Mouse (Mus musculus) yolk sac, embryonic 10.5 days (tissue): ENCODE measurements around the gene Gm11032.
"Not testable (repeated sequence)": the region's sequence is repeated elsewhere in the genome, so short reads cannot be mapped to it uniquely, and the experiment has no call there.

Experiments
- DNase-seq: peaks from one replicate; pipeline ENCODE4 v3.0.0-alpha.2; 2017; ENCODE audit warnings: low spot score

The Gm11032 gene

DNA sequence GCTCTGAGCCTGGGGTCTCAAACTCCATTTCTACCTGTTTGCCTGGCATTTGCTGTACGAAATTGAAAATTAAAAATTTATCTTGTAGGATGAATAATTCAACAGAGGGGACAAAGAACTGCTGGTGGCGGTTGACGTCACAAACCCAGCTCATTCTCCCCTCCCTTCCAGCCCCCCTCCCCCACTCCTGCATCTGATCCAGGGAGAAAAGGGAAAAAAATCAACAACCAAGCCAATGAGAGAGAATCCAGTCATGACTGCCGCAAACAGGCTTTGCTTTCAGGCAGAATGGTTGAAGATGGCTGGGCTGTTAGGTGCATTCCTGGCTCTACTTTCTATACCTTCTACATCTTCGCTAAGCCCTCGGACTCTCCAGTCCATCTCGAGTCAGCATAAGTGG lies 6.1 kb downstream of the Gm11032 start:
- DNase-seq, result no peak

DNA sequence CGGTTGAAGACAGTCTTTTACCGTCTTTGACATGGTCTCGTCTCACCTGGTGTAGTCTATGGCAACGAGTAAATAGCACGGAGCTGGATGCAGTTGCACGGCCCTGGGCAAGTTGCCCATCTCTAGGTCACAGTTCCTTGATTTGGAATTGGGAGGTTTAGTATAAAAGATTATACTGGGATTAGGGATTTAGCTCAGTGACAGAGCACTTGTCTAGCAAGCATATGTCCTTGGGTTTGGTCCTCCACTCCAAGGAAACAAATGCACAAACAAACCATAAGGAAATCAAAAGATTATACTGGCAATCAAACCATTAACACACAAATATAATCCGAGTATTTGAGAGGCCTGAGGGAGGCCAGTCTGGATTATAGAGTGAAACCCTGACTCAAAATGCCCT lies 7.8 kb downstream of the Gm11032 start:
- no peak for DNase-seq

DNA sequence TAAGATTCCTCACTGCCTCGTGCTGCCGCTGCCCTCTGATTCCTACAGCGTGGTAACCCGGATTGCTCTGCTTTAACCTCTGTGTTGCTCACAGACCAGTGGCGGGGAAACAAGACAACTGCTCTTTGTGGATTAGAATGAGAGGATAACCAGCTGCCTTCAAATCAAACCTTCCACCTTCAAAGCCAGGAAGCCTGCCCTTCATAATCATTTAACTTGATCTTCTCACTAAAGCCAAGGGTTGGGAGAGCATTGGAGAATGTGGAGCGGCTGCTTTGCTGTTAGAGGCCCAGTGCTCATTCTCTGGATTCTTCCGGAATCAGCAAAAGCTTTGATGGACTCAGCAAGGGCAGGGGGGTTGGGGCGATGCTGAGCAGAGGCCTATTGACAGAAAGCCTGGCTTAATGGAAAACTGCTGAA lies 10.0 kb downstream of the Gm11032 start:
- peak; percentile 78 for DNase-seq

DNA sequence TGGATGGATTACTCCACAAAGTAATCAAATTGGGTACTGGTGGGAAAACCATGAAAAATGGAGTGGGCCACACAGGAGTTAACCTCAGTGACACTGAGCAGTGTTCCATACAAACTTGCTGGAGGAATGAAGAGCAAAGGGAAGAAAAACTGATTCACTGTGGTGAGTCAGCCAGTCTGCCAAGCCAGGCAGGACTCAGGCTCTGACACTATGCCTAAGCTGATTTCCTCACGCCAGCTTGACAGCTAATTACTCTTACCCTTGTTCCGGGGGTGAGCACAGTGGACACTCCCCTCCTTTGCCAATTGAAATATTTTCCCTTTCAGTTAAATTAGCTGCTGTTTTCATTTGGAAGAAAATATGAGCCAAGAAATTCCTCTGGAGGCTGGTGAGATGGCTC lies 13.6 kb downstream of the Gm11032 start:
- no peak for DNase-seq

DNA sequence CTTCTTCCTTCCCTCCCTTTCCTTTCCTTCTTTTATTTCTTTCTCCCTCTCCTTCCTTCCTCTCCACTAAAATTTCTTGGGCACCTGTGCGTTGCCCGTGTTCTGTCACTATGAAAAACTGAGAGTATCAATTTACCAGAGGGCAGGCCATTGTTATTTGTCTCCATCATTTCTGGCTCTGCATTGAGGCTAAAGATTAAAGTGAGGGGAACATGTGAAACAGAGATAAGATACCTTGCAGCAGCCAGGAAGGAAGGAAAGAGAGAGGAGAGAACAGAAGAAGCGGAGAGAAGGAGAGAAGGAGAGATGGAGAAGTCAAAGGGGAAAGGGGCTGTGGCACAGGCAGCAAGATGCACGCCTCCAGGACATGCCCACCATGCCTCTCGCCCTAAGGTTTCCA lies 14.5 kb downstream of the Gm11032 start:
- no peak for DNase-seq

DNA sequence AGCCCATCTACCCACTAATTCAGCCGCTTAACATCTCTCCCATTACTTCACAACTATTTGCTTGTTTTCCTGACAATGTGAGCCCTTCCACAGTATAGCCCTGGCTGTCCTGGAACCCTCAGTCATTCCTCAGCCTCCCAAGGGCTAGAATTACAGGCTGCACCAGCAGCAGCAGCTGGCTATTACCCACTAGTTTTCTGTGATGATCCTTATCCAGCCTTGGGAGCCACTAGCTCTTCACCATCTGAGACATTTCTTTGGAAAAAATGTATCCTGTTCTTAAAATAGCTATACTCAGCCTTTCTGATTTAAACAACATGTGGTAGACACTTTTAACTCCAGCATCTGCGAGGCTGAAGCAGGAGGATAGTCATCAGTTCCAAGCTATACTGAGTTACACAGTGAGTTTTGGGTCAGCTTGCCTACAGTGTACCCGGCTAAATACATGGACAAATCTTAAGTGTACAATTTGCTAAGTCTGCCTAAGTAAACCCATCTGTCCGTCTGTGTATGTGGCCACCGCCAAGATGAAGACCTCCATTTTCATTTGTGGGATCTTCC lies 17.0 kb downstream of the Gm11032 start:
- DNase-seq, result no peak

DNA sequence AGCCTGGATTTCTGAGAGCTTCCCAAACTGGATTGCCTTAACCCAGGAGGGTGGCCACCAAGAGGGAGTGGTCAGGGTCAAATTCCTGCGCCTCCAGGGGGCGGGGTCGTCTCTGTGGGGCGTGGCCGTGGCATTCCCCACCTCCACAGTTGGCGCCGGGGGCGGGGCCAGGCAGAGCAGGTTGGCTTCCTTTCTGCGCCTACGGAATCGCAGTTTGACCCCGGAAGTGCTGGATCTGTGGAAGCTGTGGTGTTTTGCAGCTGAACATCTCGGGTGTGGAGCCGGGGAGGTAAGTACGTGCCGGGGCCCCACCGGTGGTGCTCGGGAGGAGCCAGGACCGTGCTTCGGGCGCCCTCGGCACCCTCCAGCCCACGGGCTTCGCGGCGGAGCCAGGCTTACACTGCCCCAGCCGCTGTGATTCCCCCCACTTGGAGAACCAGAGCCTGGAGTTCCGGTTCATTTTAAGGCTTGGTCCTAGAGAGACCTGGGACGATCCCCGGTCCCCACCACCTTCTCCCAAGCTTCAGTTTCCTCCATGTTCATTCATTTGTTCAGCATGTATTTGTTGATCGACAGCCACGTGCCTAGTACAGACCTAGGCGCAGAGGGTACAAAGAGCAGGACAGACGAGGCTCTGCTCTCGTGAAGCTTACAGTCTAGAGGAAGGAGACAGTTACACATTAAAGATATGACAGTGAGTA lies 17.8 kb downstream of the Gm11032 start, which contains the start of gene Ascc2:
Gene Ascc2 (plus strand): TSS at position 214 of the 701 bp plus-strand sequence.
- DNase-seq, result peak; percentile 98

DNA sequence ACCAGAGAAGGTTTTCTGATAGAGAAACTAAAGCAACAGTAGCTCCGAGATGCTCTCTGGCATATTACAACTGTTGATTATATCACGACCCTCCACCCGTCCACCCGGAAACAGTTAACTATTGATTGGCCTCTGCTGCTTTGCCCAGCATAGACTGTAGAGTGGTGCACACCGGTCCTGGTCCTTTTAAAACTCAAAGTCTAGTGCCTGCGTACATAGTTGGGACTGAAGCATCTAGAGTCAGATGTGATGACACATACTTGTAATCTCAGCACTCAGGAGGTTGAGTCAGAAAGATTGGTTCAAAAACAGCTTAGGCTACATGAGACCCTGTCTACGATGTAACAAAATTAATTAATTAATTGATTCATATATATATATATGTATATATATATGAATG lies 18.4 kb downstream of the Gm11032 start:
- DNase-seq, result no peak

DNA sequence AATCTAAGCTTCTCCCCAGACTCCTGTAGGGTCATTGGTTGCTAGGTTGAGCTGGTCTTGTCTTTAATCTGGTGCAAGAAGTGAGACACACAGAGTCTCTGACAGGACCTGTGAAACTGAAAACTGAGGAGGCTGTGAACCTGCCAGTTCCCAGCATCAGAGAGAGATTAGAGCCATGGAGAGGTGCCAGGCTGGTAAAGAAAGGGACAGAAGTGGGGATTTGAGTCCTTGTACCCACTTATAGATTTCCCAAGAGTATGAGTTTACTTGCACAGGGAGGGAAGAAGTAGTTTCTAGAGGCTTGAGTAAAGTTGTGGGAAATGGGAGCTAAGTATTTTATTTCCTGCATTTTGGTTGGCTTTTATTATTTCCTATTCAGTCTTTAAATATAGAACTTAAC lies 21.3 kb downstream of the Gm11032 start:
- no peak for DNase-seq

DNA sequence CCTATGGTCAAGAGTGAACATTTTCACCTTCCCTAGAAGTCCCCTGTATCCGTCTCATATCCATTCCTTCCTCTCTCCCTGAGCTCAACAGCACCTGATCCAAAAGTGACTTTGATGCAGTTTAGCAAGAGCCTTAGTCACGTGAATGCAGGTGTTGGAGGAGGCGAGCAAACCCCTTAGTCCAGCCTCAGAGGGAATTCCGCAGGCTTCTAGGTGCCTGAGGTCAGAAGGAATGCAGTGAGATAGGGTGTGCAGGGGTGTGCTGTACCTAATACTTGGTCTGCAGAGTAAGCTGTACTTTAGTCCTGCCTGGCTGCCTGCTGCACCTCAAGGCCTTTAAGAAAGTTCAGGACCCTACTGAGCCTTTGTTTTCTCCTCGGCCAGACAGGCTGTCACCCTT lies 23.9 kb downstream of the Gm11032 start:
- peak; percentile 71 for DNase-seq

DNA sequence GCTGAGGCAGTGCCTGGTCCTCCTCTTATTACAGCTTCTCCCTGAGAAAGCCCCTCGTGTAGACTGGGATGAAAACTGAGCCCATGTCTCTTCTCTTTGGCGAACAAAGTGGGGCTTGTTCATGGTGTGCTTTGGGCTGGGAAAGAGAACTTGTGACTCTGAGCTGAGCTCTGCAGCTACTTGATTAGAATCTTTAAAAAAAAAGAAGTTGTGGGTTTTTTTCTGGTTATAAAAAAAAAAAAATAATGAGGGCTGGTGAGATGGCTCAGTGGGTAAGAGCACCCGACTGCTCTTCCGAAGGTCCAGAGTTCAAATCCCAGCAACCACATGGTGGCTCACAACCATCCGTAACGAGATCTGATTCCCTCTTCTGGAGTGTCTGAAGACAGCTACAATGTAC lies 25.3 kb downstream of the Gm11032 start:
- DNase-seq, result not testable (repeated sequence)

DNA sequence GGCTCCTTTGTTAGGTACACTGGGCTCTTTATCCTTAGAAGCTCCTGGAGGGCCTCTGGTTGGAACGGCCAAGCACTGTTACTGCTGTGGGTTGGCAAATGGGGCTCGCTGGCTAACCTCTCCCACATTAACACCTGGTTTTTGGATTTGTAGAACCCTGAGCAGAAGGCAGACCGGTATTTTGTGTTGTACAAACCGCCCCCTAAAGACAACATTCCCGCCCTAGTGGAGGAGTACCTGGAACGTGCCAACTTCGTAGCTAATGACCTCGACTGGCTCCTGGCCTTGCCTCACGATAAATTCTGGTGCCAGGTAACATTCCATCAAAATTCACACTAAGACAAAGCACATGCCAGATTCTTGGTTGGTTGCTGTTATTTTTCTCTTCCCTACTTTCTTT lies 26.5 kb downstream of the Gm11032 start:
- no peak for DNase-seq

DNA sequence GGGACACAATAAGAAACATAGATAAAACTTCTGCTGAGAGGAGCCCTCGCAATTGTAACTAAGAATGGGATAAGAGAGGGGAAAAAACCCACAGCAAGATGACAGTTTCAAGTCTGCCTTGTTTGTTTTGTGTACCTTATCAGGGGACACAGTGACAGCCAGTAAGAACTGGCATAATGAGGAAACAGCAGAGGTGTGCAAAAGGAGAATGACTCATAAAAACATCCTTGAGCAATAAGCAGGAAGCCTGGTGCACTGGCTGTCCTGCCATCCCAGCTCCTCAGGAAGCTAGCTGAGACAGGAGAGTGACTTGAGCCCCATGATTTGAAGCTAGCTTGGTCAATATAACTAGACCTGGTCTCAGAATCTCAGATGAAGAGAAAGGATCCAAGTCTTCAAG lies 40.0 kb downstream of the Gm11032 start:
- no peak for DNase-seq

DNA sequence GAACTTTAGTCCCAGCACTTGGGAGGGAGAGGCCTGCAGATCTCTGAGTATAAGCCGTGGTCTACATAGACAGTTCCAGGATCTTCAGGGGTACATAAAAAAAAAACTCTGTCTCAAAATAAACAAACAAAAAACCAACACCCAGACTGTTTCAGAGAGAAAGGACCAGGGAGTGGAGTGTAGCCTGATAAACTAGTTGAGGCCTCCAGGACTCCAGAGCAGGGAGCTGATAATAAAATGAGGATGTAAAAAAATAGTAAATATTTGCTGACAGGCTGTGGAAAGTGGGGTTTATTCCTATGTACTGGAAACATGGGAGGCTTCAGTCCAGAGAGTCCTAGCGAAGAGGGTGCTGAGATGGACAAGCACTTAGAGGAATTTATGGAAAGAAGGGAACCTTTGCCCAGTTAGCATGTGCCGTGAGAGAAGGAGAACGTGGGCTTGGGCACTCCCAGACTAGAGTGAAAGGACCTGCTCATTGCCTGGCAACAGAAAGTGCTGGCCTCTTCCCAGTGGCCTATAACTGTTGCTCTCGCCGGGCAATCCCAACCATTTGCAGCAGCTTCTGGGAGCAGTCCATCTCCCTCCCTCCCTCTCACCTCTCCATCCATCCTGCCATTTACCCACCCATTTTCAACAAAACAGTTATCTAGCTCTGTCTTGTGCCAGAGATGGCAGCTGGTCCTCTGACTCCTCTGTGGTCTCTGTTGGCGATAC lies 40.6 kb downstream of the Gm11032 start:
- DNase-seq, result no peak

DNA sequence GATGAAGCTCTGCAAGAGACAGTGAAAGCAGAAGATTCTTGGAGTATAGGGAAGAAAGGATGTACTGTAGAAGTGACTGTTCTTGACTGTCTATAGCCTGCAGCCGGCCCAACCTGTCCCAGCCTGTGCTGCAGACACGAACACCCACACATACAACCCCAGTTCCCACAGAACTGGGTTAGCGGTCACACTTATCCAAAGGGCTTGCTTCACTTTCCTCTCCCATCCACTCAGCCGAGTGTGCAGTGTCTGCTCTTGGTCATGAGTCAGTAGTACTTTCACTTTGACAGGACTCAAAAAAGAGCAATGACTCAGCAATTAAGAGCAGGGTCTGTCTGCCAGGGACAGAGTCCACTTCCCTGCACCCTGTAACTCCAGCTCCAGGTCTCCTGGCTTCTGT lies 41.5 kb downstream of the Gm11032 start:
- DNase-seq, result no peak

DNA sequence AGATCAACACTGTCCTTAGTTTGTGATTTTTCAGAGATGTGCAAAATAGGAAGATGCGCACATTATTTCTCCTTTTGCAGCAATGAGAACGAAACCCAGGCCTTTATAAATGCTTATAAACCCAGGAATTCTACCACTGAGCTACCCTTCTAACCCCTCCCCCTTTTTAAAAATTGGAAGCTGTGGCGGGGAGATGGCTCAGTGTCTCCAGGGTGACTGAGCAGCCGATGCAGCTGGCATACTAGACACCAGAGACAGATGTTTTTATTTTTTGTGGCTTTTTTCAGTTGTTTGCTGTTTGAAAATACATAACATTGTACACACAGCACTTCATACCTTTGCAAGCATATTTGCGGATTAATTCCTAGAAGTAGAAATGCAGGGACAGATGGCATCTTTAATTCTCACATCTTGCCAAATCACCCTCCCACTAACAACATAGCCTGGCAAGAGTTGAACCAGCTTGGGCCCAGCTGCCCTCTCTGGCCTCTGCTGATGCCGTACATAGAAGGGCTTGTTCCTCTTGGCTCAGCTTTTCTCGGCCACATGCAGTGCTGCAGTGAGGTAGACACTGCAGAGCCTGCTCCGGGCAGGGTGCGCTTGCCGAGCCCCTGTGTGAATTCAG lies 42.1 kb downstream of the Gm11032 start:
- no peak for DNase-seq

DNA sequence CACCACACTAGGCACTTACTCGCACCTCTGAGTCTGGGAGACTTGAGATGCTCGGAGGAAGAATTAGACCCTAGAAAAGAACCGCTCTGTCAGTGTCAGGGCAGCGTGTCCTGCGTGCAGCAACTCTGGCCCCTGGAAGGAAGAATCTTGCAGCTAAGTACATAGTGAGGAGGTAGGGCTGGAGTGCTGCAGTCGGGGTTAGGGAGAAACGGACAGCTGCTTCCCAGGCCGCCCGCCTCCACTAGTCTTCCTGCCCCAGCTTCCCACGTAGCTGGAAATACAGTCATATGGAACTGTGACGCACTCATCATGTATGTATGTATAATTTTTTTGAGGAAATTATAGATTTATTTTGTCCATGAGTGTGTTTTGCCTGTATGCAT lies 42.6 kb downstream of the Gm11032 start:
- DNase-seq, result no peak
